9 mouse cellular contexts compared by ENCODE assay signal in genomic region chr13:51417796-51418195, GRCm38 (mm10). TPM values are rescaled to one million over a fixed set of nuclear protein-coding genes. Genes with fewer than 3 reads are reported as not detected.
A peak's percentile ranks its signal among the peaks of the same experiment; 100 is the strongest.
DNase-seq lines count a peak whose midpoint lies in the region; ATAC-seq and TF ChIP-seq lines count a peak whose summit lies in the region.
"Had no signal": no experiment of that assay in that cellular context is flagged by ENCODE, and none has a peak within 500 bp of the region (broad histone marks: within the 10 kb centered on the region; RNA-seq: fewer than 3 reads in every experiment).

No protein-coding gene starts in this region.

- ATAC-seq in lung, embryonic 14.5 days (ENCODE audit: insufficient read depth) = no peak
- 0 out of 2 replicates have a peak, but pooled peaks have one; percentile 39 for ATAC-seq in heart, embryonic 12.5 days (ENCODE audit: insufficient number of reproducible peaks, low FRiP score)
- no peak for ATAC-seq in neural tube, embryonic 15.5 days (ENCODE audit: low FRiP score)
- ATAC-seq in inflammation-experienced regulatory T-cells, adult 6 months = no peak

- H3K4me1 ChIP-seq in lung, embryonic 14.5 days (ENCODE audit: insufficient read depth) = peaks cover 14% of the 10 kb centered on the region
- peaks cover 13% of the 10 kb centered on the region for H3K4me1 ChIP-seq in heart, embryonic 12.5 days (replicated peaks)
- H3K4me1 ChIP-seq in neural tube, embryonic 15.5 days = peaks cover 27% of the 10 kb centered on the region

- peaks cover 81% of the 10 kb centered on the region for H3K36me3 ChIP-seq in lung, embryonic 14.5 days (ENCODE audit: insufficient read depth)
- peaks cover 36% of the 10 kb centered on the region for H3K36me3 ChIP-seq in heart, embryonic 12.5 days
- H3K36me3 ChIP-seq in neural tube, embryonic 15.5 days = no peaks in the 10 kb centered on the region

- peak overlapping the region; percentile 7; the same call in 1 of the 2 replicates for H3K9ac ChIP-seq in lung, embryonic 14.5 days
- peak overlapping the region; percentile 40; the same call in 1 of the 2 replicates for H3K9ac ChIP-seq in heart, embryonic 12.5 days
- H3K9ac ChIP-seq in neural tube, embryonic 15.5 days (replicated peaks) = peak overlapping the region; percentile 11; the same call in 1 of the 2 replicates

- 0 out of 2 replicates have a peak, but pooled peaks cover 4% of the 10 kb centered on the region for H3K9me3 ChIP-seq in lung, embryonic 14.5 days (ENCODE audit: low read depth, low read length)
- H3K9me3 ChIP-seq in heart, embryonic 12.5 days (replicated peaks) = peaks cover 11% of the 10 kb centered on the region
- H3K9me3 ChIP-seq in neural tube, embryonic 15.5 days (replicated peaks) = no peaks in the 10 kb centered on the region

- no peak for DNase-seq in lung, embryonic 14.5 days
- DNase-seq in lung, postnatal 10 days = no peak
- peak; percentile 66 for DNase-seq in kidney, postnatal 14 days
- no peak for DNase-seq in urinary bladder, postnatal 14 days (ENCODE audit: low spot score)
- DNase-seq in left cerebral cortex, adult 8-10 months (ENCODE audit: low spot score in 2 of 2) = no peak

- H3K4me2 ChIP-seq in lung, embryonic 14.5 days = peak overlapping the region; percentile 24; the same call in 1 of the 2 replicates
- H3K4me2 ChIP-seq in heart, embryonic 12.5 days = 0 out of 2 replicates have a peak overlapping the region, but pooled peaks have one; percentile 44
- peak overlapping the region; percentile 59 for H3K4me2 ChIP-seq in neural tube, embryonic 15.5 days

- 35% methylated on average over 6 of the region's 6 CpGs for WGBS in lung, embryonic 14.5 days
- 65% methylated on average over 6 of the region's 6 CpGs for WGBS in heart, embryonic 12.5 days
- 50% methylated on average over 6 of the region's 6 CpGs for WGBS in neural tube, embryonic 15.5 days

- TF ChIP-seq CTCF in lung, embryonic 14.5 days (IDR thresholded peaks at IDR 0.05; ENCODE audit: low read depth) = no peak

- H3K4me3 ChIP-seq in lung, embryonic 14.5 days (ENCODE audit: low read depth, low read length) = no peak overlapping the region
- H3K4me3 ChIP-seq in heart, embryonic 12.5 days = no peak overlapping the region
- H3K4me3 ChIP-seq in neural tube, embryonic 15.5 days (replicated peaks) = peak overlapping the region; percentile 1; the same call in 1 of the 2 replicates

- H3K27me3 ChIP-seq in lung, embryonic 14.5 days (ENCODE audit: insufficient read depth, low read length) = no peaks in the 10 kb centered on the region
- H3K27me3 ChIP-seq in heart, embryonic 12.5 days (replicated peaks) = no peaks in the 10 kb centered on the region
- no peaks in the 10 kb centered on the region for H3K27me3 ChIP-seq in neural tube, embryonic 15.5 days (replicated peaks)

- peak overlapping the region; percentile 75 for H3K27ac ChIP-seq in lung, embryonic 14.5 days (ENCODE audit: low read depth)
- H3K27ac ChIP-seq in heart, embryonic 12.5 days (ENCODE audit: poor library complexity, severe bottlenecking) = no peak overlapping the region
- H3K27ac ChIP-seq in neural tube, embryonic 15.5 days (replicated peaks) = peak overlapping the region; percentile 80
- H3K27ac ChIP-seq: macrophage had no signal

RNA-seq across cellular contexts. Expression of gene S1pr3, which starts 9.4 kb away (rescaled TPM):
- 128 and 132 TPM in 2 replicates for polyA plus RNA-seq in lung, embryonic 14.5 days (2014; fragmentation: Nextera tagmentation; extraction: Ambion mirVana)
- 18.7 and 19.3 TPM in 2 replicates for polyA plus RNA-seq in heart, embryonic 12.5 days (2016; fragmentation: Nextera tagmentation; extraction: Ambion mirVana)
- 12.5 and 27.9 TPM in 2 replicates for polyA plus RNA-seq in neural tube, embryonic 15.5 days (2015; fragmentation: Nextera tagmentation; extraction: Ambion mirVana)
- polyA plus RNA-seq in inflammation-experienced regulatory T-cells, adult 6 months (2017; shearing (Covaris generic)) = under 1 TPM in 1 of 3 experiments, not detected in 2; 0.24 TPM
- total RNA-seq in left cerebral cortex, adult 8-10 months (2022) = 1 to 10 TPM; 5.3 to 7.1 (median 6.3) TPM
- polyA plus RNA-seq: macrophage had no signal

Comparison
In these comparisons a context has a peak if more than half of its experiments do, and no peak if none do; other contexts are left out.
1. RNA of gene S1pr3, which starts 9.4 kb away (polyA plus RNA-seq): 128 to 132 TPM in lung, embryonic 14.5 days, 18.7 to 19.3 TPM in heart, embryonic 12.5 days and 12.5 to 27.9 TPM in neural tube, embryonic 15.5 days; 0.24 TPM in inflammation-experienced regulatory T-cells, adult 6 months; every median in the first group is over 10 times any median in the second.
2. Peak in every context shown above with its lines, with median percentiles within 50 percentile points of each other: H3K4me2 ChIP-seq and H3K9ac ChIP-seq.